8 mouse cellular contexts compared by ENCODE assay signal in the genomic region with DNA sequence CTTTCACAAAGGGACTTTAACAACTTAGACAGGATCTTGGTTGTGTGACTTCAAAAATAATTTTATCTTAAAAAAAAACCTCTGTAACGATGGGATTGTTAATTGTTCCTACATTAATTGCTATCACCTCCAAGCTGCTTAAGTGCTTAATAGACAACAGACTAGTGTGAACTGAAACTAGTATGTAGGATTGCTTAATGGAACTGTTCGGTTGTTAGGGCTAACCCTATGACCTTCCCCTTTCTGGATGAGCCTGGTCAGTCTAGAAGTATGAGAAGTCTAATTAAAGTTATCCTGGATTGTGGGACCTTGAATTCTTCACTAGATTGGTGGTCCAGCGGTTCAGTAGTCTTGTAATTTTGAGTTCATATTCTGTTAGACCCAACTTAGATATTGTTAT. TPM values are rescaled to one million over a fixed set of nuclear protein-coding genes. Genes with fewer than 3 reads are reported as not detected.
DNase-seq lines count a peak whose midpoint lies in the region; ATAC-seq lines count a peak whose summit lies in the region.

No protein-coding gene starts in this region.

- H3K79me2 ChIP-seq in macrophage (ENCODE audit: inconsistent target): peaks cover 63% of the 10 kb centered on the region

- no peak for DNase-seq in heart, postnatal 10 days
- DNase-seq in 416B (ENCODE audit: low read depth): peak; percentile 51
- DNase-seq in forebrain, embryonic 14.5 days (ENCODE audit: low spot score): no peak
- no peak for DNase-seq in cerebellum, adult 8-10 months
- DNase-seq in gastrocnemius, postnatal 25 days: no peak
- DNase-seq in right cerebral cortex, postnatal 36 days (ENCODE audit: low spot score in 2 of 2): no peak

- H3K4me1 ChIP-seq in heart, embryonic 11.5 days (ENCODE audit: control insufficient read depth, insufficient read depth, low read length): peaks cover 25% of the 10 kb centered on the region
- H3K4me1 ChIP-seq in forebrain, embryonic 14.5 days (ENCODE audit: control insufficient read depth, insufficient read depth, low read length): peaks cover 12% of the 10 kb centered on the region

- no peak for ATAC-seq in heart, embryonic 11.5 days (replicated peaks; ENCODE audit: insufficient number of reproducible peaks, low FRiP score, low TSS enrichment)
- ATAC-seq in forebrain, embryonic 14.5 days: no peak

- H3K9me3 ChIP-seq in heart, embryonic 11.5 days (replicated peaks; ENCODE audit: control insufficient read depth, low read length): no peaks in the 10 kb centered on the region
- H3K9me3 ChIP-seq in forebrain, embryonic 14.5 days (replicated peaks; ENCODE audit: control insufficient read depth, low read length): no peaks in the 10 kb centered on the region

- 86% methylated on average over 3 of the region's 3 CpGs for WGBS in heart, embryonic 11.5 days (ENCODE audit: insufficient replicate concordance)
- WGBS in forebrain, embryonic 14.5 days: 87% methylated on average over 3 of the region's 3 CpGs
- 24% methylated on average over 3 of the region's 3 CpGs for WGBS in macrophage (ENCODE audit: missing documents)

- no peaks in the 10 kb centered on the region for H3K36me3 ChIP-seq in heart, embryonic 11.5 days (ENCODE audit: control insufficient read depth, insufficient read depth, low read length)
- 0 out of 2 replicates have a peak, but pooled peaks cover 4% of the 10 kb centered on the region for H3K36me3 ChIP-seq in forebrain, embryonic 14.5 days (ENCODE audit: control insufficient read depth, insufficient read depth, low read length)
- peaks cover 3% of the 10 kb centered on the region; the same call in 1 of the 2 replicates for H3K36me3 ChIP-seq in macrophage (ENCODE audit: inconsistent target)

- no peaks in the 10 kb centered on the region for H3K27me3 ChIP-seq in heart, embryonic 11.5 days (ENCODE audit: control insufficient read depth, insufficient read depth, low read length)
- H3K27me3 ChIP-seq in forebrain, embryonic 14.5 days (replicated peaks; ENCODE audit: control insufficient read depth, insufficient read depth, low read length): no peaks in the 10 kb centered on the region

- peak overlapping the region; percentile 93 for H3K4me2 ChIP-seq in heart, embryonic 11.5 days
- peak overlapping the region; percentile 82; the same call in 1 of the 2 replicates for H3K4me2 ChIP-seq in forebrain, embryonic 14.5 days (ENCODE audit: low read length)

- peak overlapping the region; percentile 100; the same call in 1 of the 2 replicates for H3K4me3 ChIP-seq in heart, embryonic 11.5 days (ENCODE audit: low read depth, low read length)
- no peak overlapping the region for H3K4me3 ChIP-seq in forebrain, embryonic 14.5 days (ENCODE audit: low read depth, low read length)
- H3K4me3 ChIP-seq in macrophage (ENCODE audit: inconsistent target): peak overlapping the region; percentile 90

- intact Hi-C loops in heart, postnatal 10 days (cut with DNase I): no loop called here

- no peak overlapping the region for H3K27ac ChIP-seq in heart, embryonic 11.5 days (ENCODE audit: low read depth, low read length)
- no peak overlapping the region for H3K27ac ChIP-seq in forebrain, embryonic 14.5 days (ENCODE audit: low read depth, low read length)
- H3K27ac ChIP-seq in macrophage: peak overlapping the region; percentile 92

- no peak overlapping the region; the same call in 1 of the 2 replicates for H3K9ac ChIP-seq in heart, embryonic 11.5 days (ENCODE audit: low read depth, low read length)
- H3K9ac ChIP-seq in forebrain, embryonic 14.5 days (ENCODE audit: low read length): no peak overlapping the region

RNA-seq across cellular contexts. Expression of a gene that starts 1.7 kb away (rescaled TPM):
- polyA plus RNA-seq in heart, embryonic 11.5 days (2014; fragmentation: Nextera tagmentation; extraction: Ambion mirVana): 334 and 393 TPM in 2 replicates
- 100 to 1,000 TPM; 310 to 323 TPM for total RNA-seq in heart, postnatal 10 days (2021)
- 267 and 274 TPM in 2 replicates for polyA plus RNA-seq in forebrain, embryonic 14.5 days (2014; fragmentation: Nextera tagmentation; extraction: Ambion mirVana)
- 100 to 1,000 TPM; 161 to 346 (median 228) TPM for total RNA-seq in macrophage (2018; cell fraction: chromatin; rRNA removed)
- 1,000 to 10,000 TPM; 1,755 to 3,109 (median 2,314) TPM for total RNA-seq in macrophage (2018; cell fraction: cytosol; rRNA removed)
- 1,000 to 10,000 TPM in 24 of 26 experiments, 100 to 1,000 TPM in 2; 387 to 1,951 (median 1,468) TPM for total RNA-seq in macrophage (2018; cell fraction: nucleus; rRNA removed)
- polyA plus RNA-seq in macrophage (2018): 2,068 to 3,979 TPM (median 3,748 TPM) in 3 replicates
- 100 to 1,000 TPM; 294 to 322 TPM for total RNA-seq in gastrocnemius, postnatal 25 days (2021)

RNA-seq across cellular contexts. Expression of a gene that starts 39.7 kb away (rescaled TPM):
- polyA plus RNA-seq in heart, embryonic 11.5 days (2014; fragmentation: Nextera tagmentation; extraction: Ambion mirVana): 28.2 and 30.6 TPM in 2 replicates
- 1 to 10 TPM; 2.5 to 2.6 TPM for total RNA-seq in heart, postnatal 10 days (2021)
- polyA plus RNA-seq in forebrain, embryonic 14.5 days (2014; fragmentation: Nextera tagmentation; extraction: Ambion mirVana): 25.8 and 27.6 TPM in 2 replicates
- total RNA-seq in macrophage (2018; cell fraction: chromatin; rRNA removed): 1 to 10 TPM in 14 of 26 experiments, under 1 TPM in 9, not detected in 3; 0.43 to 3.1 (median 1.1) TPM
- total RNA-seq in macrophage (2018; cell fraction: cytosol; rRNA removed): 1 to 10 TPM in 3 of 26 experiments, under 1 TPM in 23; 0.17 to 1.8 (median 0.58) TPM
- 1 to 10 TPM in 12 of 26 experiments, under 1 TPM in 12, not detected in 2; 0.17 to 4.2 (median 0.96) TPM for total RNA-seq in macrophage (2018; cell fraction: nucleus; rRNA removed)
- 0.34 to 2.2 TPM in 2 of 3 replicates, not detected in the other for polyA plus RNA-seq in macrophage (2018)
- total RNA-seq in gastrocnemius, postnatal 25 days (2021): 10 to 100 TPM; 16.3 to 17.3 TPM

RNA-seq across cellular contexts. Expression of a gene that starts 55.3 kb away (rescaled TPM):
- 111 and 130 TPM in 2 replicates for polyA plus RNA-seq in heart, embryonic 11.5 days (2014; fragmentation: Nextera tagmentation; extraction: Ambion mirVana)
- total RNA-seq in heart, postnatal 10 days (2021): 10 to 100 TPM; 83.0 to 84.8 TPM
- polyA plus RNA-seq in forebrain, embryonic 14.5 days (2014; fragmentation: Nextera tagmentation; extraction: Ambion mirVana): 66.4 and 72.0 TPM in 2 replicates
- 100 to 1,000 TPM in 19 of 26 experiments, 10 to 100 TPM in 7; 77.6 to 159 (median 112) TPM for total RNA-seq in macrophage (2018; cell fraction: chromatin; rRNA removed)
- 10 to 100 TPM; 30.4 to 54.8 (median 41.2) TPM for total RNA-seq in macrophage (2018; cell fraction: cytosol; rRNA removed)
- 100 to 1,000 TPM in 8 of 26 experiments, 10 to 100 TPM in 18; 55.1 to 132 (median 86.8) TPM for total RNA-seq in macrophage (2018; cell fraction: nucleus; rRNA removed)
- 36.8 to 51.4 TPM (median 43.9 TPM) in 3 replicates for polyA plus RNA-seq in macrophage (2018)
- total RNA-seq in gastrocnemius, postnatal 25 days (2021): 10 to 100 TPM; 62.2 to 66.4 TPM

RNA-seq across cellular contexts. Expression of a gene that starts 55.4 kb away (rescaled TPM):
- 29.1 and 30.1 TPM in 2 replicates for polyA plus RNA-seq in heart, embryonic 11.5 days (2014; fragmentation: Nextera tagmentation; extraction: Ambion mirVana)
- total RNA-seq in heart, postnatal 10 days (2021): 10 to 100 TPM; 11.7 to 12.0 TPM
- polyA plus RNA-seq in forebrain, embryonic 14.5 days (2014; fragmentation: Nextera tagmentation; extraction: Ambion mirVana): 35.6 and 39.8 TPM in 2 replicates
- 10 to 100 TPM in 22 of 26 experiments, 1 to 10 TPM in 4; 7.5 to 42.8 (median 15.3) TPM for total RNA-seq in macrophage (2018; cell fraction: chromatin; rRNA removed)
- total RNA-seq in macrophage (2018; cell fraction: cytosol; rRNA removed): 10 to 100 TPM; 12.0 to 16.1 (median 13.8) TPM
- total RNA-seq in macrophage (2018; cell fraction: nucleus; rRNA removed): 10 to 100 TPM in 21 of 26 experiments, 1 to 10 TPM in 5; 8.4 to 25.9 (median 14.2) TPM
- 10.7 to 16.7 TPM (median 13.2 TPM) in 3 replicates for polyA plus RNA-seq in macrophage (2018)
- total RNA-seq in gastrocnemius, postnatal 25 days (2021): 1 to 10 TPM; 7.1 to 8.0 TPM
